Mouse (Mus musculus) heart, embryonic 15.5 days (tissue): ENCODE results near the gene Ephb1. TPM values are rescaled to one million over a fixed set of nuclear protein-coding genes. Genes with fewer than 3 reads are reported as not detected.

Source experiments
- ATAC-seq: fragments of 200-750 bp; cut with Nextera tagmentation; replicated peaks from 2 replicates; pipeline ENCODE4 v1.8.0; 2017; ENCODE audit warnings: low read depth, moderate TSS enrichment; ENCODE audit not compliant: insufficient number of reproducible peaks, insufficient read depth, low FRiP score
- H3K27ac ChIP-seq: fragments of 300-500 bp; sonication (generic); 2 replicates; pipeline ENCODE4 v1.5.1; 2015; ENCODE audit warnings: mild to moderate bottlenecking, inconsistent platforms
- H3K27me3 ChIP-seq: fragments of 300-500 bp; sonication (generic); 2 replicates; pipeline ENCODE4 v1.6.1; 2015; ENCODE audit warnings: inconsistent platforms
- H3K36me3 ChIP-seq: fragments of 300-500 bp; sonication (generic); 2 replicates; pipeline ENCODE4 v1.6.1; 2015; ENCODE audit warnings: mild to moderate bottlenecking, inconsistent platforms
- H3K4me1 ChIP-seq: fragments of 300-500 bp; sonication (generic); replicated peaks from 2 replicates; pipeline ENCODE4 v1.6.1; 2015; ENCODE audit warnings: inconsistent platforms
- H3K4me2 ChIP-seq: fragments of 300-500 bp; sonication (generic); 2 replicates; pipeline ENCODE4 v1.6.1; 2015; ENCODE audit warnings: inconsistent platforms, mild to moderate bottlenecking, moderate library complexity
- H3K4me3 ChIP-seq: fragments of 300-500 bp; sonication (generic); 2 replicates; pipeline ENCODE4 v1.5.1; 2015; ENCODE audit warnings: mild to moderate bottlenecking, inconsistent platforms
- H3K9ac ChIP-seq: fragments of 300-500 bp; sonication (generic); 2 replicates; pipeline ENCODE4 v1.6.1; 2015; ENCODE audit warnings: mild to moderate bottlenecking, inconsistent platforms
- H3K9me3 ChIP-seq: fragments of 300-500 bp; sonication (generic); replicated peaks from 2 replicates; pipeline ENCODE4 v1.6.1; 2016; ENCODE audit warnings: inconsistent platforms
- WGBS: fragments of 180-500 bp; shearing (Covaris S2); methylation state at CpG from one replicate; pipeline ENCODE4 v1.1.7; 2015; ENCODE audit warnings: mixed read lengths; 5-methylcytosine and 5-hydroxymethylcytosine counted together
- polyA plus RNA-seq: library from polyadenylated mRNA; unstranded; fragments of >200 nt; fragmentation: Nextera tagmentation; extraction: Ambion mirVana; gene quantifications from 2 replicates; pipeline ENCODE4 v1.2.1, GENCODE M21; 2015

Ephb1 gene
- polyA plus RNA-seq, 1 experiment from 2014 or later = 1.4 TPM

GRCm38 (mm10) chr9:102039011-102039733 is 315.3 kb downstream of the Ephb1 start:
- Histone ChIP-seq H3K9me3 (no peaks in the 10 kb centered on the region), H3K27me3 (no peaks in the 10 kb centered on the region), H3K4me3 (no peak overlapping the region), H3K27ac (no peak overlapping the region), H3K36me3 (no peaks in the 10 kb centered on the region), H3K4me1 (no peaks in the 10 kb centered on the region), H3K9ac (no peak overlapping the region), H3K4me2 (no peak overlapping the region)
- WGBS = 71% methylated on average over 6 of the region's 6 CpGs
- ATAC-seq = no peak

- no peak for ATAC-seq
Observed at GRCm38 (mm10) chr9:102036132-102036531, 318.4 kb downstream of the Ephb1 start.

GRCm38 (mm10) chr9:102033231-102033630 is 321.3 kb downstream of the Ephb1 start:
- no peaks in the 10 kb centered on the region for H3K9me3 ChIP-seq
- no peak overlapping the region for H3K4me3 ChIP-seq
- no peak overlapping the region for H3K27ac ChIP-seq
- H3K9ac ChIP-seq = no peak overlapping the region
- H3K4me2 ChIP-seq = no peak overlapping the region
- H3K4me1 ChIP-seq = no peaks in the 10 kb centered on the region
- 77% methylated on average over 5 of the region's 5 CpGs for WGBS
- no peak for ATAC-seq
- no peaks in the 10 kb centered on the region for H3K27me3 ChIP-seq
- H3K36me3 ChIP-seq = no peaks in the 10 kb centered on the region

More at GRCm38 (mm10) chr9:102036132-102036531, 318.4 kb downstream of the Ephb1 start:
- Histone ChIP-seq H3K9me3 (no peaks in the 10 kb centered on the region), H3K4me2 (no peak overlapping the region), H3K9ac (no peak overlapping the region), H3K36me3 (no peaks in the 10 kb centered on the region), H3K27ac (no peak overlapping the region), H3K27me3 (no peaks in the 10 kb centered on the region), H3K4me1 (no peaks in the 10 kb centered on the region), H3K4me3 (no peak overlapping the region)
- 64% methylated on average over 5 of the region's 5 CpGs for WGBS

DNA sequence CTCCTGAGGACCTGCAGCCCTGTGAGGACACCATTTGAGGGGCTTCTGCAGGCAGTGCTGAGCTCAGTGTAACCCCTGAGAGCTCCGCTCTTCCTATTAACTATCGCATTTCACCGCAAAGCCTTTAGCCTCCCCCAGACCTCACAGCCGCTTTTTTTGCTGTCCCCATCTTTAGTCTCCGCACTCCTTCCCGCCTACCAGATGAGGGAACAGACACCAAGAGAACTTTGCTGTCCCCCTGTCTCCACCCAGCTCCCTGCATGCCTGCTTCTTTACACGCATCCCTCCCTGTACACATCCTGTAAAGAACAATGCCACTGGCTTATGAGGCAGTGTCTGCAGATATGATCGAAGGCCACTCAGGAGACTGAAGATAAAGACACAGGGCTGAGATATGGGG is 322.1 kb downstream of the Ephb1 start:
- 56% methylated on average over 8 of the region's 8 CpGs for WGBS
- no peak overlapping the region for H3K4me2 ChIP-seq
- no peak for ATAC-seq
- H3K27ac ChIP-seq = no peak overlapping the region
- H3K9me3 ChIP-seq = no peaks in the 10 kb centered on the region
- H3K4me3 ChIP-seq = no peak overlapping the region
- no peaks in the 10 kb centered on the region for H3K27me3 ChIP-seq
- no peaks in the 10 kb centered on the region for H3K4me1 ChIP-seq
- no peaks in the 10 kb centered on the region for H3K36me3 ChIP-seq
- no peak overlapping the region for H3K9ac ChIP-seq

DNA sequence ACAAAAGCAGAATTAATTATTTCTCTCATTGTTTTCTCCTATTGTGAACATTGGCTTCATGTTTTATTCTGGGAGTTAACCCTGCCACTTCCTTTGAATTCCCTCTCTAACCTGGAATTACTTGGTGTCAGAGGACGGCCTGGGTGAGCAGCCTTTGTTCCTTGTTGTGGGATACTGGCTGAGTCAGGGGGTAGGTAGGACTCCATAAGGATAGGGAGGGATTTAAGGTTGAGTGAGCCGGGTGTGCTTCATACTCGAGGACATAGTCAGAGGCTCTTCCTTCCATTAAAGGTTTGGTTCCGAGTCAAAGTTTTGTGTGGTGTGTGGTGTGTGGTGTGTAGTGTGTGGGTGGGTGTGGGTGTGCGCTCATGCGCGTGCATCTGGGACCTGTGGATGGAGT is 324.8 kb downstream of the Ephb1 start:
- H3K9me3 ChIP-seq = no peaks in the 10 kb centered on the region
- ATAC-seq = no peak
- whole genome bisulfite sequencing = 81% methylated on average over 7 of the region's 7 CpGs
- H3K4me1 ChIP-seq = no peaks in the 10 kb centered on the region
- no peak overlapping the region for H3K4me3 ChIP-seq
- no peak overlapping the region for H3K4me2 ChIP-seq
- no peak overlapping the region for H3K27ac ChIP-seq
- H3K36me3 ChIP-seq = no peaks in the 10 kb centered on the region
- H3K9ac ChIP-seq = no peak overlapping the region
- no peaks in the 10 kb centered on the region for H3K27me3 ChIP-seq

DNA sequence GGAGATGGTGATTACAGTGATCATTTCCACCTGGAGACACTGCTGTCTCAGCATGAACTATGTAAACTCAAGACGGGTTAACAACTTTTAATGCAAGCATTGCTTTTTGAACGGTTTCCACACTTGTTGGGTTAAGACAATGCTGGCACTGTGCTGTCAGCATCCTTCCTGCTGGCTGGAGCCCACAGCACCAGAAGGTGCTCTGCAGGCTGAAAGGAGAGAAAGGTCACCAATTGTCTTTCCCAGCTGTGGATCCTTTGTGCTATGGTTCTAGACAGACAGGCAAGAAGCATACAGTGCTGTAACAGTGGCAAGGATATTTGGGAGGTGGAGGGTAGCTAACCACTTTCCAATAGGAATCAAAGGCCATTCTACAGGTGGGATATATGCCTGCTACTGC is 328.4 kb downstream of the Ephb1 start:
- Histone ChIP-seq H3K27me3 (no peaks in the 10 kb centered on the region), H3K36me3 (no peaks in the 10 kb centered on the region), H3K4me2 (no peak overlapping the region), H3K9ac (no peak overlapping the region), H3K27ac (no peak overlapping the region), H3K4me3 (no peak overlapping the region), H3K9me3 (no peaks in the 10 kb centered on the region), H3K4me1 (no peaks in the 10 kb centered on the region)
- ATAC-seq = no peak
- 70% methylated on average over 2 of the region's 2 CpGs for WGBS

GRCm38 (mm10) chr9:102025141-102025540 is 329.4 kb downstream of the Ephb1 start:
- 79% methylated on average over 6 of the region's 6 CpGs for WGBS
- no peak overlapping the region for H3K9ac ChIP-seq
- H3K27me3 ChIP-seq = no peaks in the 10 kb centered on the region
- H3K4me2 ChIP-seq = no peak overlapping the region
- peaks cover 2% of the 10 kb centered on the region; the same call in 1 of the 2 replicates for H3K9me3 ChIP-seq
- ATAC-seq = no peak
- no peaks in the 10 kb centered on the region for H3K36me3 ChIP-seq
- H3K27ac ChIP-seq = no peak overlapping the region
- no peak overlapping the region for H3K4me3 ChIP-seq
- no peaks in the 10 kb centered on the region for H3K4me1 ChIP-seq

GRCm38 (mm10) chr9:102015516-102015915 is 339.0 kb downstream of the Ephb1 start:
- no peak for ATAC-seq
- H3K4me2 ChIP-seq = no peak overlapping the region
- H3K36me3 ChIP-seq = no peaks in the 10 kb centered on the region
- no peaks in the 10 kb centered on the region for H3K4me1 ChIP-seq
- H3K9ac ChIP-seq = no peak overlapping the region
- no peak overlapping the region for H3K4me3 ChIP-seq
- H3K27me3 ChIP-seq = no peaks in the 10 kb centered on the region; the same call in 1 of the 2 replicates
- no peak overlapping the region for H3K27ac ChIP-seq
- peaks cover 6% of the 10 kb centered on the region for H3K9me3 ChIP-seq

GRCm38 (mm10) chr9:102007706-102008105 is 346.8 kb downstream of the Ephb1 start:
- no peak for ATAC-seq
- Histone ChIP-seq H3K4me3 (no peak overlapping the region), H3K27ac (no peak overlapping the region), H3K9me3 (no peaks in the 10 kb centered on the region), H3K36me3 (no peaks in the 10 kb centered on the region), H3K4me2 (no peak overlapping the region), H3K4me1 (no peaks in the 10 kb centered on the region), H3K27me3 (peaks cover 10% of the 10 kb centered on the region), H3K9ac (no peak overlapping the region)
- 74% methylated on average over 10 of the region's 10 CpGs for WGBS

DNA sequence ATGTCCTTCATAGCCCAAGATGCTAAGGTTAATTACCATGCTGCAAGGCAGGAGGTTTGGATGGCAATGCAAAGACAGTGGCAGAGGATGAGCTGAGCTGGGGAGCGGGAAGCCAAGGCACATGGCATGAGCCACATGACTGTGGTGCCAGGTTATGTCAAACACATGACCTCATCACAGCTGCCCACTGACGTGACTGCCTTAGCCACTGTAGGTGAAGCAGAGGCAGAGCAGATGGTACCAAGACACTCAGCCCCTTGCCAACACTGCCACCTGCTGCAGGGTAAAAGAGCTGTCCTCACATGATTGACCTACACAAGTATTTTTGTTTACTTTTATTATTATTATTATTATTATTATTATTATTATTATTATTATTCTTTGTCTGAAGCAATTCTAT is 348.0 kb downstream of the Ephb1 start:
- no peaks in the 10 kb centered on the region for H3K4me1 ChIP-seq
- no peak overlapping the region for H3K27ac ChIP-seq
- H3K9me3 ChIP-seq = no peaks in the 10 kb centered on the region
- ATAC-seq = no peak
- H3K4me3 ChIP-seq = no peak overlapping the region
- H3K27me3 ChIP-seq = peaks cover 10% of the 10 kb centered on the region
- WGBS = 53% methylated on average over 2 of the region's 2 CpGs
- no peaks in the 10 kb centered on the region for H3K36me3 ChIP-seq
- H3K9ac ChIP-seq = no peak overlapping the region
- no peak overlapping the region for H3K4me2 ChIP-seq

GRCm38 (mm10) chr9:102002920-102003319 is 351.6 kb downstream of the Ephb1 start:
- H3K36me3 ChIP-seq = no peaks in the 10 kb centered on the region
- H3K4me2 ChIP-seq = no peak overlapping the region
- no peaks in the 10 kb centered on the region for H3K9me3 ChIP-seq
- no peak overlapping the region for H3K27ac ChIP-seq
- no peak overlapping the region for H3K9ac ChIP-seq
- H3K27me3 ChIP-seq = peaks cover 7% of the 10 kb centered on the region; the same call in 1 of the 2 replicates
- H3K4me1 ChIP-seq = no peaks in the 10 kb centered on the region
- WGBS = 76% methylated on average over 5 of the region's 5 CpGs
- no peak overlapping the region for H3K4me3 ChIP-seq
- no peak for ATAC-seq

- no peak overlapping the region for H3K27ac ChIP-seq
- H3K9ac ChIP-seq = no peak overlapping the region
- no peak overlapping the region for H3K4me2 ChIP-seq
- no peak overlapping the region for H3K4me3 ChIP-seq
- no peaks in the 10 kb centered on the region for H3K36me3 ChIP-seq
- H3K27me3 ChIP-seq = peaks cover 6% of the 10 kb centered on the region; the same call in 1 of the 2 replicates
- WGBS = 76% methylated on average over 10 of the region's 10 CpGs
- ATAC-seq = no peak
- peaks cover 3% of the 10 kb centered on the region for H3K4me1 ChIP-seq
- H3K9me3 ChIP-seq = no peaks in the 10 kb centered on the region
Observed at GRCm38 (mm10) chr9:102002186-102002585, 352.3 kb downstream of the Ephb1 start.
